Mouse (Mus musculus): ENCODE measurements around the gene Hoxd9. TPM values are rescaled to one million over a fixed set of nuclear protein-coding genes. Genes with fewer than 3 reads are reported as not detected.
A peak's percentile ranks its signal among the peaks of the same experiment; 100 is the strongest.

Hoxd9 gene
- polyA plus RNA-seq, 1 experiment from 2014 or later, result 24.1 TPM

GRCm38 (mm10) chr2:74726973-74727639, 29.6 kb downstream of the Hoxd9 start:
- Histone ChIP-seq H3K9me3 (ENCODE audit: control insufficient read depth, low read length) (no peaks in the 10 kb centered on the region), H3K4me3 (ENCODE audit: low read depth, low read length) (peak overlapping the region; percentile 39), H3K9ac (ENCODE audit: low read length) (peak overlapping the region; percentile 47), H3K4me2 (ENCODE audit: low read depth, severe bottlenecking) (peak overlapping the region; percentile 90), H3K4me1 (ENCODE audit: control insufficient read depth, insufficient read depth, low read length) (peaks cover 48% of the 10 kb centered on the region), H3K36me3 (ENCODE audit: control insufficient read depth, insufficient read depth, low read length) (no peaks in the 10 kb centered on the region), H3K27me3 (ENCODE audit: control insufficient read depth, insufficient read depth, low read length) (peaks cover 49% of the 10 kb centered on the region), H3K27ac (replicated peaks; ENCODE audit: low read depth, low read length) (no peak overlapping the region)
- WGBS, result 2% methylated on average over 43 of the region's 43 CpGs
- ATAC-seq (ENCODE audit: insufficient number of reproducible peaks, low FRiP score, low TSS enrichment, low read depth), result peak; percentile 65
- peak; percentile 60 for DNase-seq (ENCODE audit: low spot score)

GRCm38 (mm10) chr2:74727640-74728302, 30.2 kb downstream of the Hoxd9 start:
- peak overlapping the region; percentile 90 for H3K4me2 ChIP-seq (ENCODE audit: low read depth, severe bottlenecking)
- DNase-seq (ENCODE audit: low spot score) (peak; percentile 60), ATAC-seq (ENCODE audit: insufficient number of reproducible peaks, low FRiP score, low TSS enrichment, low read depth) (peak; percentile 11; the same call in 1 of the 2 replicates)
- 5% methylated on average over 25 of the region's 25 CpGs for WGBS
- H3K27ac ChIP-seq (replicated peaks; ENCODE audit: low read depth, low read length), result no peak overlapping the region
- peaks cover 49% of the 10 kb centered on the region for H3K4me1 ChIP-seq (ENCODE audit: control insufficient read depth, insufficient read depth, low read length)
- peaks cover 47% of the 10 kb centered on the region for H3K27me3 ChIP-seq (ENCODE audit: control insufficient read depth, insufficient read depth, low read length)
- no peaks in the 10 kb centered on the region for H3K36me3 ChIP-seq (ENCODE audit: control insufficient read depth, insufficient read depth, low read length)
- H3K9me3 ChIP-seq (ENCODE audit: control insufficient read depth, low read length), result no peaks in the 10 kb centered on the region
- H3K4me3 ChIP-seq (ENCODE audit: low read depth, low read length), result peak overlapping the region; percentile 39
- no peak overlapping the region; the same call in 1 of the 2 replicates for H3K9ac ChIP-seq (ENCODE audit: low read length)

- Histone ChIP-seq H3K9ac (ENCODE audit: low read length) (no peak overlapping the region), H3K27me3 (ENCODE audit: control insufficient read depth, insufficient read depth, low read length) (peaks cover 44% of the 10 kb centered on the region), H3K36me3 (ENCODE audit: control insufficient read depth, insufficient read depth, low read length) (no peaks in the 10 kb centered on the region), H3K27ac (replicated peaks; ENCODE audit: low read depth, low read length) (no peak overlapping the region), H3K4me1 (ENCODE audit: control insufficient read depth, insufficient read depth, low read length) (peaks cover 51% of the 10 kb centered on the region), H3K9me3 (ENCODE audit: control insufficient read depth, low read length) (no peaks in the 10 kb centered on the region), H3K4me3 (ENCODE audit: low read depth, low read length) (no peak overlapping the region), H3K4me2 (ENCODE audit: low read depth, severe bottlenecking) (peak overlapping the region; percentile 90; the same call in 1 of the 2 replicates)
- no peak for DNase-seq (ENCODE audit: low spot score)
- ATAC-seq (ENCODE audit: insufficient number of reproducible peaks, low FRiP score, low TSS enrichment, low read depth), result no peak
- WGBS, result 26% methylated on average over 13 of the region's 13 CpGs
These were observed 30.8 kb downstream of the Hoxd9 start for GRCm38 (mm10) chr2:74728303-74728680.

GRCm38 (mm10) chr2:74730331-74730730, 32.8 kb downstream of the Hoxd9 start:
- H3K9ac ChIP-seq (ENCODE audit: low read length), result no peak overlapping the region
- H3K4me2 ChIP-seq (ENCODE audit: low read depth, severe bottlenecking), result no peak overlapping the region
- no peak for ATAC-seq (ENCODE audit: insufficient number of reproducible peaks, low FRiP score, low TSS enrichment, low read depth)

GRCm38 (mm10) chr2:74731055-74731454, 33.5 kb downstream of the Hoxd9 start:
- DNase-seq (ENCODE audit: low spot score), result no peak
- peaks cover 62% of the 10 kb centered on the region for H3K4me1 ChIP-seq (ENCODE audit: control insufficient read depth, insufficient read depth, low read length)
- H3K4me3 ChIP-seq (ENCODE audit: low read depth, low read length), result no peak overlapping the region
- H3K27me3 ChIP-seq (ENCODE audit: control insufficient read depth, insufficient read depth, low read length), result peaks cover 42% of the 10 kb centered on the region
- no peaks in the 10 kb centered on the region for H3K36me3 ChIP-seq (ENCODE audit: control insufficient read depth, insufficient read depth, low read length)
- no peak overlapping the region for H3K27ac ChIP-seq (replicated peaks; ENCODE audit: low read depth, low read length)
- no peaks in the 10 kb centered on the region for H3K9me3 ChIP-seq (ENCODE audit: control insufficient read depth, low read length)
- H3K4me2 ChIP-seq (ENCODE audit: low read depth, severe bottlenecking), result no peak overlapping the region
- ATAC-seq (ENCODE audit: insufficient number of reproducible peaks, low FRiP score, low TSS enrichment, low read depth), result no peak
- 0 out of 2 replicates have a peak overlapping the region, but pooled peaks have one; percentile 4 for H3K9ac ChIP-seq (ENCODE audit: low read length)

More at GRCm38 (mm10) chr2:74730331-74730730, 32.8 kb downstream of the Hoxd9 start:
- H3K9me3 ChIP-seq (ENCODE audit: control insufficient read depth, low read length), result no peaks in the 10 kb centered on the region
- 22% methylated on average over 8 of the region's 8 CpGs for WGBS
- no peak overlapping the region for H3K27ac ChIP-seq (replicated peaks; ENCODE audit: low read depth, low read length)
- H3K4me3 ChIP-seq (ENCODE audit: low read depth, low read length), result no peak overlapping the region
- peaks cover 55% of the 10 kb centered on the region for H3K4me1 ChIP-seq (ENCODE audit: control insufficient read depth, insufficient read depth, low read length)
- H3K36me3 ChIP-seq (ENCODE audit: control insufficient read depth, insufficient read depth, low read length), result no peaks in the 10 kb centered on the region
- peaks cover 40% of the 10 kb centered on the region for H3K27me3 ChIP-seq (ENCODE audit: control insufficient read depth, insufficient read depth, low read length)
- DNase-seq (ENCODE audit: low spot score), result no peak

GRCm38 (mm10) chr2:74731799-74732512, 34.4 kb downstream of the Hoxd9 start:
- Histone ChIP-seq H3K27ac (replicated peaks; ENCODE audit: low read depth, low read length) (no peak overlapping the region), H3K4me2 (ENCODE audit: low read depth, severe bottlenecking) (no peak overlapping the region; the same call in 1 of the 2 replicates), H3K4me1 (ENCODE audit: control insufficient read depth, insufficient read depth, low read length) (peaks cover 62% of the 10 kb centered on the region), H3K9me3 (ENCODE audit: control insufficient read depth, low read length) (no peaks in the 10 kb centered on the region), H3K27me3 (ENCODE audit: control insufficient read depth, insufficient read depth, low read length) (peaks cover 42% of the 10 kb centered on the region), H3K9ac (ENCODE audit: low read length) (no peak overlapping the region), H3K36me3 (ENCODE audit: control insufficient read depth, insufficient read depth, low read length) (no peaks in the 10 kb centered on the region), H3K4me3 (ENCODE audit: low read depth, low read length) (no peak overlapping the region)
- DNase-seq (ENCODE audit: low spot score), result no peak
- ATAC-seq (ENCODE audit: insufficient number of reproducible peaks, low FRiP score, low TSS enrichment, low read depth), result no peak
- 9% methylated on average over 9 of the region's 9 CpGs for WGBS

- H3K9ac ChIP-seq (ENCODE audit: low read length), result no peak overlapping the region
- no peak overlapping the region for H3K27ac ChIP-seq (replicated peaks; ENCODE audit: low read depth, low read length)
- DNase-seq (ENCODE audit: low spot score), result peak; percentile 61
- ATAC-seq (ENCODE audit: insufficient number of reproducible peaks, low FRiP score, low TSS enrichment, low read depth), result no peak
- no peaks in the 10 kb centered on the region for H3K9me3 ChIP-seq (ENCODE audit: control insufficient read depth, low read length)
- H3K4me1 ChIP-seq (ENCODE audit: control insufficient read depth, insufficient read depth, low read length), result peaks cover 58% of the 10 kb centered on the region
- peak overlapping the region; percentile 21 for H3K4me3 ChIP-seq (ENCODE audit: low read depth, low read length)
- peak overlapping the region; percentile 60 for H3K4me2 ChIP-seq (ENCODE audit: low read depth, severe bottlenecking)
- H3K27me3 ChIP-seq (ENCODE audit: control insufficient read depth, insufficient read depth, low read length), result peaks cover 46% of the 10 kb centered on the region
- H3K36me3 ChIP-seq (ENCODE audit: control insufficient read depth, insufficient read depth, low read length), result no peaks in the 10 kb centered on the region
- under 1% methylated on average over 52 of the region's 52 CpGs for WGBS
These were observed 35.2 kb downstream of the Hoxd9 start for GRCm38 (mm10) chr2:74732513-74733316.

- H3K4me1 ChIP-seq (ENCODE audit: control insufficient read depth, insufficient read depth, low read length), result peaks cover 58% of the 10 kb centered on the region
- peaks cover 51% of the 10 kb centered on the region for H3K27me3 ChIP-seq (ENCODE audit: control insufficient read depth, insufficient read depth, low read length)
- no peaks in the 10 kb centered on the region for H3K36me3 ChIP-seq (ENCODE audit: control insufficient read depth, insufficient read depth, low read length)
- no peak overlapping the region for H3K27ac ChIP-seq (replicated peaks; ENCODE audit: low read depth, low read length)
- H3K9me3 ChIP-seq (ENCODE audit: control insufficient read depth, low read length), result no peaks in the 10 kb centered on the region
- WGBS, result 0% methylated on average over 16 of the region's 16 CpGs
- H3K4me2 ChIP-seq (ENCODE audit: low read depth, severe bottlenecking), result peak overlapping the region; percentile 60
- DNase-seq (ENCODE audit: low spot score), result no peak
- peak overlapping the region; percentile 21; the same call in 1 of the 2 replicates for H3K4me3 ChIP-seq (ENCODE audit: low read depth, low read length)
- no peak for ATAC-seq (ENCODE audit: insufficient number of reproducible peaks, low FRiP score, low TSS enrichment, low read depth)
- no peak overlapping the region for H3K9ac ChIP-seq (ENCODE audit: low read length)
These were observed 35.8 kb downstream of the Hoxd9 start for GRCm38 (mm10) chr2:74733317-74733661.

Measured in limb, embryonic 11.5 days (tissue).